Mouse (Mus musculus) cerebellum, postnatal 36 days (tissue): Measurements from ENCODE around the gene 4933428G20Rik.

ENCODE experiments used
- DNase-seq, 2 experiments: peaks; one replicate each; pipeline ENCODE4 v3.0.0; 2021 to 2022; ENCODE audit warnings: mixed read lengths in 2 of 2

Gene 4933428G20Rik

GRCm38 (mm10) chr11:97502846-97503245 is 2.7 kb upstream of the 4933428G20Rik start:
- DNase-seq = no peak

DNA sequence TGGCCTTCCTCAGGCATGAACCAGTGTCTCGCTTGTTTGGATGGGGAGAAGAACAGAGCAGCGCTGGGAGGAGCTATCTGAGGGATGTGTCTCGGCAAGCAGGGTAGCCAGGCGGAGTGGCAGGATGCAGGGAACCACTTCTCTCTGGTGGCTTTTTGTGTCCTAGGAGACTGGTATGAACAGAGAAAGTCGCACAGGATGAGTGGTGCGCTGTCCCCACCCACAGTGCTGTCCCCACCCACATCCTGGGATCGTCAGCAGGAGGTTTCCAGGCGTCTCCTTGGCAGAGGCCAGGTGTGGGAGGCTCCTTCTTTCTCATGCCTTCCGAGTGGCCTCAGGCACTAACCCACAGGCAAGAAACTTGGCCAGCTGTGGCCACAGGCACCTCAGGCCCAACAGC is 2.2 kb upstream of the 4933428G20Rik start:
- DNase-seq = no peak

- DNase-seq = no peak
Observed at GRCm38 (mm10) chr11:97500720-97501448, 744 bp upstream of the 4933428G20Rik start.

DNA sequence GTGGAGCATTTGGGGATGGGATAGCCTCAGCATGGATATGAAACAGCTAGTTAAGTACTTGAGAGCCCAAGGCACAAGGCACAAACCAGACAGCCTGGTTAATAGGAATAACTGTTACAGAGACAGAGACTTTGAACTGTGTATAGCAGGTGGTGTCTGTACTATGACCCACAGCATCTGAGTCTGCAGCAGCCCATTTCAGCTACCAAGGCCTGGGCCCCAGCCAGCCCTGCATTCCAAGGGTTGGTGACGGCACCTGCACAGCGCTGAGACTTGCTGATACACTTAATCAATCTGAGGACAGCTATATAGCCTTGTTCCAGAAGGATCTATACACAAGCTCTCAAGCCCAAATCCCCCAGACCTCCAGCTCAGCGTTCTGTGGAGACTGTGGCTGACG is 2.6 kb downstream of the 4933428G20Rik start:
- DNase-seq = no peak

- no peak for DNase-seq
Observed at GRCm38 (mm10) chr11:97492836-97493235, 7.3 kb downstream of the 4933428G20Rik start.

DNA sequence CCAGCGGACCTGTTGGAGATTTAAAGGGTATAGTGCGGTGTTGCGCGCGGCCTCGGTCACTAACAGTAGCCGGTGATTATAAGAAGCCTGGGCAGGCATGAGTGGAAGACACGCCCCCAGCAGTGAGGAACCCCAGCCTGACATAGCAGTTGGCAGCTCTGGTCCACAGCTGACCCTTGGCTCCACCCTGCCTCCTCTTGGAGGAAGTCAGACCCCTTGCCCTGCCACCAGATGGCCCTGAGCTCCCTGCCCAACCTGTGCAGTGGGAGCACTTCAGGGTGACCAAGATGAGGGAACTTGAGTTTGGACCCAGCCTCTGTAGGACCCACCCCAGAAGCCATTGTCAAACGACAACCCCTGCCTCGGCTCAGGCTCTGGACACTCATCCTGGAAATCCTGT is 8.5 kb downstream of the 4933428G20Rik start:
- DNase-seq = no peak

DNA sequence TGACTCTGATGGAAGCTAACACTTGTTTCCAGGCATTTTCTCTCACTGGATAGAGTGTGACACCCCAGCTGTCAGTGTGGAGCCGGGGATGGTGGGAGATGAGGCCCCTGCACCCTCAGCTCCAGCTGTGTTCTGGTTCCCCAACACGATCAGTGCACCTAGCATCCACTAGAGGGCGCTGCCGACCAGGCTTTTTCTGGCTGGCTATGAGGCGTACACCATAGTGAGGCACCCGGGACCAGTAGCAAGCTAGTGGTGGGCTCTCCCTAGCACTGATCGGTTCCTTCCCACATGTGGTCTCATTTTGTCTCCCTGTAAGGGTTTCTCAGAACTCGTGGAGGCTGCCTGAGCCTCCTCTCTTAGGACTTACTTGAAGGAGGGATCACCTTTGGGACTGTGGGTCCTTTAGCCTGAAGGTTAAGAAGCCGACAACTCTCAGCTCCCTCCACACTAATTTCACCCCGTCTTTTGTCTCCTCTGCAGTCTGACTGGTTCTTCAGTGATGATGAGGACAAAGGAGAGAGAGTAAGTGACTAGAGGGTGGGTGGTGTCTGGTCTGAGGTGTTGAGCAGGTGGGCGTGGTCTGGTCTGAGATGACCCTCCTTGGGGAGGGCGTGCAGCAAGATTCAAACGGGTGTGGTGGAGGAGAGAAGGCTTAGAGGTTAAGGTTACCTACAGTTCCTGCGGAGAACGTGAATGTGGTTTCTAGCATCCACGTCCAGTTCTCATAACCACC is 10.4 kb downstream of the 4933428G20Rik start:
- peak; percentile 81 to 87 for DNase-seq

GRCm38 (mm10) chr11:97487656-97488055 is 12.5 kb downstream of the 4933428G20Rik start:
- no peak for DNase-seq

- DNase-seq = no peak
Observed at GRCm38 (mm10) chr11:97485661-97486060, 14.5 kb downstream of the 4933428G20Rik start.

GRCm38 (mm10) chr11:97479824-97480223 is 20.3 kb downstream of the 4933428G20Rik start:
- DNase-seq = no peak

DNA sequence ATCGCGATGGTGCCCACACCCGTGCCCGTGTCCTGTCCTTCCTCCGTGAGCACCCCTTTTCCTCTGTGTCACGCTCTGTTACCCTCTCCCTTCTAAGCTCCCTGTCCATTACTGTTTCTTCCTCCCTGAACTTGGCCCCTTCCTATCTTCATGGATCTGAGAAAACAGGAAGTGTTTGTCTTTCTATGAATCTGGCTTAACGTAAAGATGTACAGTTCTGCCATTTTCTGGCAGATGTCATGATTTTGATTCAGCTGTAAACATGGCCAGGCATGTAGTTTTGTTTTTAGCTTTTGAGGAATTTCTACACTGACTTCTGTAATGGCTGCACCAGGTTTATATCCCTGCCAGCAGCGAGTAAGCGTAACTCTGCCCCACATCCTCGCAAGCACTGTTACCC is 21.1 kb downstream of the 4933428G20Rik start:
- DNase-seq = no peak

DNA sequence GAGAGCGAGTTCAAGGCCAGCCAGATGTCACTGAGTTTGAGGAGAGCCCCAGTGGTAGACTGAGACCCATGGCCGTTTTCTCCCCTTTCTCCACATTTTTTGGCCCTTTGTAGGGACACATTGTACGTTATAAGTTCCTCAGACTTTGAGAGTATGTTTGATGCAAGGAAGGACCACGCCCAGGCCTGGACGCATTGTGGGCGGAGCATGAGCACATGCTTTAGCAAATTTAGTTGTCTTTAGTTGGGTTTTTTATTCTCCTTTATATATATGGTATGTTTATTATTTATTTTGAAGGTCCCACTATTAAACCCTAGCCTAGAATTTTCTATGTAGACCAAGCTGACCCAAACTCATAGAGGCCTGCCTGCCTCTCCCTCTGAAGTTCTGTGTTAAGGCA is 21.8 kb downstream of the 4933428G20Rik start:
- DNase-seq = no peak

DNA sequence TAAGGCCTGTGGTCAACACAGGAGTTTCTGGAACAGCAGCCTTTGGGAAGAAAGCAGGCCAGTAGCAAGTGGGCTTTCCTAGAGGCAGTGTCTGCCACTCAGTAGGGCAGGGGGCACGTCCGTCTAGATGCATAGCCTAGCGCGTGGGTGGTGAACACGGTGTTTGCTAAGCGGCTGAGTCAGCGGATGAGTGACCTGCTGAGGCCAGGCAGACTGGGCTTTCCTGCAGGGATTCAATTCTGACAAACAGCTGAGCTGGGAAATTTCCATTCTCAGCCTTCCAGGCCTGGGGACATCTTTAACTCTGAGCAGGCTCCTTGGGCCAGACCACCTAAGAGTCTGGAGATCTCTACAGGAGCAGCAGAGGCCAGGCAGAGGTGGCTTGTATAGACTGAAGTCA is 22.7 kb downstream of the 4933428G20Rik start:
- peak; percentile 53 to 58 for DNase-seq

- DNase-seq = peak; percentile 64 to 83
Observed at GRCm38 (mm10) chr11:97476334-97477095, 23.6 kb downstream of the 4933428G20Rik start.

- DNase-seq = peak in 1 of 2 experiments; percentile 2
Observed at GRCm38 (mm10) chr11:97471276-97471675, 28.9 kb downstream of the 4933428G20Rik start.

DNA sequence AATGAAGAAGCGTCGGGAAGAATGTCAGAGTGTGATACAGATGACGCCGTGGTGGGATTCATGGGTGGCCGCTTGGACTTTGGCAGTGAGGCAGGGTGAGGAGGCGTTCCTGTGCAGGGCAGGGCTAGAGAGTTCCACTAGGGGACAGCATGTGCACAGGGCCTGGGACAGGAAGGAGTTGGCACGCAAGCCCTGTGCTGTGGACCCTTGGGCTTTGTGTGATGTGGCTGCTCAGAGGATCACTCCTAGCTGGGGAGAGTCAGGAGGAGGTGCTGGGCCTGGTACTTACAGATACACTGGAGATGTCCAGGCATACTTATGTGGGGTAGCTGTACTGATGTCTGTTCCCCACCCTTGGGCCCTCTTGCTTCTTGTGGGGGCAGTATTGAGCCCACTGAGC is 30.3 kb downstream of the 4933428G20Rik start:
- DNase-seq = no peak

GRCm38 (mm10) chr11:97468639-97469287 is 31.4 kb downstream of the 4933428G20Rik start:
- peak; percentile 92 for DNase-seq

- peak; percentile 92 to 93 for DNase-seq
Observed at GRCm38 (mm10) chr11:97466444-97467160, 33.5 kb downstream of the 4933428G20Rik start.

GRCm38 (mm10) chr11:97465957-97466356 is 34.2 kb downstream of the 4933428G20Rik start:
- peak; percentile 40 to 42 for DNase-seq

DNA sequence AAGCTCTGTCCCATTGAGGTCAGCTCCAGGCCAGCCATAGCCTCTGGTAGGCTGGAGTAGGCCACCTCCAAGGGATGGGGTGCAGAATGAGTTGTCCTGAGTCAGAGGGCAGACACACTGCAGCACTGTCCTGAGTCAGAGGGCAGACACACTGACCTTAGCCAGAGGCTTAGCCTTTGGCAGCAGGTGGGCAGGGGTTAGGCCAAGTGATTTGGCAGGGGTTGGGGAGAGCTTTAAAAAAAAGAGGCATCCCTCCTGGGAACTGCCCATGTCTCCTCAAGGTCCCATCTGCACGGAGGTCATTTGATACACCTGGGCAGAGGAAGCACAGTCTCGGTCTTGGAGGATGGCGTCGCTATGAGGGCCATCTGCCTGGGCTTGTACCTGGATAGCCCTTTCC is 36.1 kb downstream of the 4933428G20Rik start:
- no peak for DNase-seq

GRCm38 (mm10) chr11:97463166-97463565 is 37.0 kb downstream of the 4933428G20Rik start:
- DNase-seq = peak in 1 of 2 experiments; percentile 4

DNA sequence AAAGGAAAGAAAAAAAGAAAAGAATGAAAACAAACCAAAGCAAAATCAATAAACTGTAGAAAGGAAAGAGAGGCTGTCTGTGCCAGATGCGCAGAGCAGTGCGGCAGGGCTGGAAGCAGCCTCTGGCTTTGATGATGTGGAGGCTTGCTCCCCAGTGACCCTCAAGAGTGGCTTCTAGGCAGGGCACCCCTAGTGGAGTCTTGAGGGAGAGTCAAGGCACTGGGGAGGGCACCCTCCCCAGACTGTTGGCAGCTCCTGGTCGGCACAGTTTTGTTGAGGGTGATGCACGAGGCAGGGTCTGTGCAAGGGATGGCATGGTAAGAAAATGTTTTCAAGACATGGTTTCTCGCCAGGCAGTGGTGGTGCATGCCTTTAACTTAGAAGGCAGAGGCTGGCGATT is 37.6 kb downstream of the 4933428G20Rik start:
- DNase-seq = no peak
